Mouse (Mus musculus): ENCODE results near the gene Mylk.

Mylk gene

GRCm38 (mm10) chr16:35023138-35023735, 278.2 kb downstream of the Mylk start:
- DNase-seq (ENCODE audit: low spot score) = no peak

- no peak for DNase-seq (ENCODE audit: low spot score)
These were observed 279.3 kb downstream of the Mylk start for GRCm38 (mm10) chr16:35024300-35024699.

- DNase-seq (ENCODE audit: low spot score) = no peak
These were observed 280.3 kb downstream of the Mylk start for GRCm38 (mm10) chr16:35025347-35025746.

- no peak for DNase-seq (ENCODE audit: low spot score)
These were observed 288.2 kb downstream of the Mylk start for GRCm38 (mm10) chr16:35033241-35033640.

GRCm38 (mm10) chr16:35033809-35034577, 289.0 kb downstream of the Mylk start:
- no peak for DNase-seq (ENCODE audit: low spot score)

GRCm38 (mm10) chr16:35034971-35035370, 290.0 kb downstream of the Mylk start:
- no peak for DNase-seq (ENCODE audit: low spot score)

GRCm38 (mm10) chr16:35036754-35037153, 291.7 kb downstream of the Mylk start:
- DNase-seq (ENCODE audit: low spot score) = no peak

GRCm38 (mm10) chr16:35038343-35039057, 293.5 kb downstream of the Mylk start:
- no peak for DNase-seq (ENCODE audit: low spot score)

- DNase-seq (ENCODE audit: low spot score) = no peak
These were observed 295.1 kb downstream of the Mylk start for GRCm38 (mm10) chr16:35040154-35040553.

GRCm38 (mm10) chr16:35041001-35041400, 296.0 kb downstream of the Mylk start:
- DNase-seq (ENCODE audit: low spot score) = no peak

- no peak for DNase-seq (ENCODE audit: low spot score)
These were observed 301.2 kb downstream of the Mylk start for GRCm38 (mm10) chr16:35046081-35046775.

- DNase-seq (ENCODE audit: low spot score) = no peak
These were observed 302.4 kb downstream of the Mylk start for GRCm38 (mm10) chr16:35047272-35047969.

GRCm38 (mm10) chr16:35051066-35051465, 306.1 kb downstream of the Mylk start:
- no peak for DNase-seq (ENCODE audit: low spot score)
